Mouse (Mus musculus) right cerebral cortex, postnatal 10 days (tissue): ENCODE data around the gene Dhx29.

Experiments used
- DNase-seq, 2 experiments: peaks; one replicate each; pipeline ENCODE4 v3.0.0; 2021; ENCODE audit warnings: low spot score in 2 of 2

Dhx29 gene

DNA sequence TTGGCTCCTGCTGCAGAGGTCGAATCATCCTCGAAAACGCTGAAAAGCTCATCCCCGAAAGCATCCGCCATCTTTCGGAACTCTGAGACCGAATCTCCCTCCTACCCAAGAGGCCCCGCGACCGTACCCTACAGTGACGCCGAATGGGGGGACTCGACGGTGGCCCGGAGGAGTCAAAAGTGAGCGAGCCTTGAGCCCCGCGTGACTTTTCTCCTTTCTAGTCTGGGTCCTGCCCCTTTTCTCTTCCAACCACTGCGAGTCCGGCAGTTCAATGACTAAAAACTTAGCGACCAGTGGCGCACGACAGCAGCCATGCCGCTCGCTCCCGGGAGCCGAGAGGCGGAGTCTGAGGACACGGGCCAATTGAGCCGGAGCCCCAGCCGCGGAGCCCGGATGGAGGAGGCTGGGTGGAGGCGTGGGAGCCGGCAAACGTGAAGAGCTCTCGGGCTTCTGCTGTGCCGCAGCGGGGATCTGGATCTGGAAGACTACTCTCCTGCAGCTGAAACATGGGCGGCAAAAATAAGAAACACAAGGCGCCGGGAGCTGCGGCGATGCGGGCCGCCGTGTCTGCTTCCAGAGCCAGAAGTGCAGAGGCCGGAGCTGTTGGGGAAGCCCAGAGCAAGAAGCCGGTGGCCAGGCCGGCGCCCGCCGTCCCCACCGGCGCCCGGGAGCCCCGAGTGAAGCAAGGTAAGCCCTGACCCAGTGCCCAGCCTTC lies at the start of gene Dhx29, which contains the start of gene Mtrex:
Gene Dhx29 (plus strand): TSS at position 168 of the 715 bp plus-strand sequence.
Gene Mtrex (minus strand): TSS at position 112 of the 715 bp plus-strand sequence.
- peak; percentile 100 for DNase-seq

DNA sequence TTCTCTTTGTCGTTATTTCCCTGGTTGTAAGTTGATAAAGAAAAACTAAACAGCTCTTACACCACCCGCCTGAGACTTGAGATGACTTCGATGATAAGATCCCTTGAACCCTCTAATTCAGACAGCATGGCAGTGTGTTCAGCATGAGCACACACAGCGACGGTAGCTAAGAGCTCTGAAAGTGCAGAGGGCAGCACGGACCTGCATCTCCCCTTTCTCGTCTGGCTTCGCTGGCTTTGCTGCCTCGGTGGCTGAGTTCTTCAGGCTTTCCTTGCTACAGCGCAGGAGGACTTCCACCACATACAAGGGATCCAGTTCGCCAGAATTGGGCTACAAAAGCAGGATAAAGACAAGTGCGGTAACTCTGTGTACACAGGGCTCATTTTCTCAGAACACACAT lies 40.0 kb upstream of the Dhx29 start:
- DNase-seq = no peak

DNA sequence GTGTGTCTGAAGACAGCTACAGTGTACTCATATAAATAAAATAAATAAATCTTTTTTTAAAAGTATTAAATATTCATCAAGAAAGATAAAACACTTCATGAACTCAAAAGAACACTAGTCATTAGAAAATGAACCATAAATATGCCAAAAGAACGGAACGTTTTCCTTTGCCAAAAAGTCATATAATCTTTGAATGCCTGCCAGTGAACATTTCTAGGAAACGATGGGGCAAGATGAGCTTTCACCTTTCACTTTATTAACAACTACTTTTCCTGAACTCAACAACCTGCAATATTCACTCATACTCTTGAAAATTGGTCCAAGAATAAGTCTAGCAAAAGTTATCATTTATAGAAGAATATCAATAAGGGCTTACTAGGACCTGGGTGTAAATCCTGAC lies 25.1 kb upstream of the Dhx29 start:
- no peak for DNase-seq

DNA sequence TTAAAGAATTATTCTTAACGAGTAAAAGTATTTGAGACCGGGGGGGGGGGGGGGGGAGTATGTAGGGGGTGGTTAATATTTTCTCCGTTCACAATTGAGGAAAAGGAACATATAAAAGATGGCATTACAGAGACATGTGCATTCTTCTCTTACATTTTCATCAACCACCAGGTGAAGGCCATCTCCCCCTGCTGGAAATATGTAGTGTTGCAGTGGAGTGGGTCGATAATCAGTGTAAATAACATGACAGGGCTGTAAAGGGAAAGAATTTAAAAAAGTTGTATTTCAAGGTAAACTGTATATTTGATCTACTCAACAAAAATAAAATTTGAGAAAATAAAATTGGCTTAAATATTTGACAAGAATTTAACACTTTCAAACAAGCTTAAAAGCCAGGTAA lies 17.6 kb upstream of the Dhx29 start:
- peak in 1 of 2 experiments; percentile 29 for DNase-seq

DNA sequence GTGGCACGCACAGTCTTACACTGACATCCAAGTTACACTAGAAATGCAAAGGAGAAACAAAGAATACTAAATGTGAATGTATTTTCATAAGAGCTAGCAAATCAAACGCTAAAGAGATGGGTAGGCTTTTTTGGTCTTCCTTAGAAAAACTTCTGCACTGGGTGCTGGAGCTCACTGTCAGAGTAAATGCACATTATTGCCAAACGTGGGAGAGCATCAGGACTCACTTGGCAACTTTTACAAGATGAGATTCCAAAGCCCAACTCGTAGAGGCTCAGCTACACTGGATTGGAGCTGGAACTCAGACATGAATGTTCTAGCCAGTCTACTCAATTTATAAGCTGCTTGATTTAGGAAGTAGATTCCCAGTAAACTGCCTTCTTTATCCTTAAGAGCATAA lies 16.8 kb upstream of the Dhx29 start:
- no peak for DNase-seq

DNA sequence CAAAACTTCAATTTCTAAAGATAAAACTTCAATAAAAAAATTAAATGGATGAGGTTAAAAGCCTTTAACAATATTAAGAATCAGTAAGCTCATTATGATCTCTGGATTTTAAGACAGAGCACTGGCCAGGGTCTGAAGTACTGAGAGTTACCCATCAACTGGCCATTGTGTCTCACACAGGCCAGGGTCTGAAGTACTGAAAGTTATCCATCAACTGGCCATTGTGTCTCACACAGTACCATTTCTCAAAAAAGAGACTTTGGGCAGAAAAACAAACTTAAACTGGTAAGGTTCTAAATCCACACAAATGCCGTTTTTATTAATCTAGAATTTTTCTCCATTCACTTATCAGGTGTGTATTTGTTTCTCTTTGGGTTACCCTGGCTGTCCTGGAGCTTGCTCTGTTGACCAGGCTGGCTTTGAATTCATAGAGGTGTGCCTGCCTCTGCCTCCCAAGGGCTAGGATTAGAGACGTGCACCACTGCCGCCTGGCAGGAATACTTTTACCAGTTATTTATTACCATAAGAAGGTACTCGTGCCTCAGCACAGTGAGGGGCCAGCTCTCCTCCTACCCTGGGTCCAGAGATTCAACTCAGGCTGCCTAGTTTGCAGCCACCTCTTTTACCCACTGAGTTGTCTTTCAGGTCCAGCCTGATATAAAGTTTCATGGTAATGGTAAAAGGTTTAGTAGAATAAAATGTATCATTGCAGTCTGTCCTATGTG lies 8.0 kb upstream of the Dhx29 start:
- DNase-seq = no peak

DNA sequence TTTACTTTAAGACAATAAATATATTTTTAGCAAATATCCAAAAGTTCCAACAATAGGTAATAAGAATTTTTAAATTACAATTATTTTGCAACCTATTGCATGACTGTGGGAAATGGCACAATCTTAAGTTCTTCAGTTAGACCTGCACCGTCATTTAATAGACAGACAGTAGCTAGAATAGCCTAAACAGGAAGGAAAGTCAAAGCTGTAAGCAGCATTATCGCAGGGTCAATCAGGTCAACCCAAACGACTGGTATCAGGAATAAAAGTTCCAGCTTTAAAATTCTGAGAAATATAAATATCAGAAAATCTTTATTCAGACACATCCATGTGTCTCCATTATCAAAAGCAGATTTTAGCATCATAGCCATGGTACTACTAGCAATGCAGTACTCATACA lies 6.3 kb upstream of the Dhx29 start:
- no peak for DNase-seq

DNA sequence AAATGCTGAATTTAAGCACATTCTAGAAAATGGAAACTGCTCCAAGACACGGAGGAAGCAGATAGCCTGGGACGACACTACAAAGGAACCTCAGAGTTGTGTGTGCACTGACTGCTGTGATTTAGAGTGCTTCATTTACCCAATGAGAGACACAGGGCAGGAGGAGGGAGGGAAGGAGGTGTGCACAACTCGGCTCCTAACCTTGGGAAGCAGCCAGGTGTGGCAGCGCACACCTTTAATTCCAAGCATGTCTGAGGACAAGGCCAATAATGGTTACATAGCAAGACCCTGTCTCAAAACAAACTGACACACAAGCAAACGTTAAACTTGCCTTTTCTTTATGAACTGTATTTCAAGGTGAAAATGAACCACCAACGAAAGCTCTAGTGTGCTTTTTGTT lies 2.0 kb upstream of the Dhx29 start:
- DNase-seq = no peak

DNA sequence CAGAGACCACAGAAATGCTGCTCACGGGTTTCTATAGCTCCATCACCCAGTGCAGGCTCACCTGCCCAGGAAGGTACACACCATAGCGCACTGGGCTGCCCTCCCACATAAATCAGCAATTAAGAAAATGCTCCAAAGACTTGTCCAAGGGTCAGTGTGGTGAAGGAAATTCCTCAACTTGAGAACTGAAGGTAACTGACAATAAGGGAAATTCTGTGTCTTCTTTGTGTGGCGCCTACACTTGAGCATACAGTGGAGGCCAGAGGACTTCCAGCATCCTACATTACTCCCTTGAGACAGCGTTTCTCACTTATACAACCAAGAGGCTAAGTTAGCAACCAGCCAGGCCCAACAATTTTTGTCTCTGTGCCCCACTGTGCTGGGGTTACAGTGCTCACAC lies 1.3 kb upstream of the Dhx29 start:
- DNase-seq = no peak

DNA sequence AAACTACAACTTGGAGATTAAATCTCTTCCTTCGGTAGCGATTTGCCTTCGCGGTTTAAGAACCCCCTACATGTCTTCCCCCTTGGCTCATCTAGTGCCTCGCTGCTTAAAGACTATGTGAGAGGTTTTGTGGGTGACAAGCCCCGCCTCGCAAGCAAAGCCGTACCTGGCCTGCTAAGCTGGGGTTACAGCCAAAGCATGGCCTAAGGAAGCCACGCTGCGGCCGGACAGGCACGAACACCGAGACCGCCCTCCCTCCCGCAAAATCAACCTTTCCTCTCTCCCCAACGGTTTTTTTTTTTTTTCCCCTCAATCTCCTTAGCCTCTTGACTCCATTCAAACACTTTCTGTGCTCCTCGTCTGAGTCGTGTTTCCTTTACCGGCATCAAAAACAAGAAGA lies 458 bp upstream of the Dhx29 start:
- peak in 1 of 2 experiments; percentile 42 for DNase-seq

DNA sequence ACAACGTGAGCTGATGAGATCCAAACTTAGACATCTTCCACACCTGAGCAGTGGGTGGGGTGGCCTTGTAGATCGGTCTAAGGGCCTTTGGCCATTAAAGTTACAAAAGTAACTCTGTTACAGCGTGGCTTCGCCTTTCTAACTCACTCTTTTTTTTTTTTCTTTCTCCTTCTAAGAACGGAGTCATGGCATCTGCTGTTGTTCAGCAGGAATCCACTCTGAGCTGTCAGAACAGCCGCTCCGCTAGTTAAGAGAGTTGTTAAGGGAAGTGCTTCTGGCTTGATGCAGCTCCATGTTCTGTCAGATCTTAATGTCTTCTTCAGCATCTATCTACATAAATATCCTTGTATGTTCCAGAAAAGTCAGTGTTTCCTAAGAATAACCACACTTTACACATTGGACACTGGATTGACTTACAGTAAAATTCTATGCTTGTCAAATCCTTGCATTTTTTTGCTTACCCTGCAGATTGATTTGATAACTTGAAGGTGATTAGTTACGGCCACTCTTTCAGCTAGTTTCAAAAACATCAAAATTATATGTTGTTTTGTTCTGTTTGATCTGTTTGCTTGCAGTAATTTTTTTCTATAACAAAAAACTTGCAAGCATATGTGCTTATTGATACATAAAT lies 899 bp downstream of the Dhx29 start:
- peak in 1 of 2 experiments; percentile 37 for DNase-seq

DNA sequence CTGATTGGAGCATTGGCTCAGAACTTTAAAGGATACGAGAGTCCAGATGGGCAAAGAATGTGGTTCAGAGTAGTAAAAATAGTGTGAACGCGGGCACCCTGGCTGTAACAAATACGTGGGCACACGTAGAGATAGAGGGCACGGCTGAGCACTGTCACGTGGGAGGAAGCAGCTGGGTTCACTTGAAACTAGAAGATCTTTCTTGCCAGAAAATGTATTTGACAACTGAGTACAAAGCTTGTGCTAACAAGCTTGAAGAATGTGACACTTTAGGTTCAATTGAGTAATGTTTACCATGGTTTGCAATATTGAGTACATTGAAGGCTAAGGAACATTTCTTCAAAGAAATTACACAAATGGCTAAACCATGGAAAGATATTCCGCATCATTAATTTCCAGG lies 10.9 kb downstream of the Dhx29 start:
- DNase-seq = no peak

DNA sequence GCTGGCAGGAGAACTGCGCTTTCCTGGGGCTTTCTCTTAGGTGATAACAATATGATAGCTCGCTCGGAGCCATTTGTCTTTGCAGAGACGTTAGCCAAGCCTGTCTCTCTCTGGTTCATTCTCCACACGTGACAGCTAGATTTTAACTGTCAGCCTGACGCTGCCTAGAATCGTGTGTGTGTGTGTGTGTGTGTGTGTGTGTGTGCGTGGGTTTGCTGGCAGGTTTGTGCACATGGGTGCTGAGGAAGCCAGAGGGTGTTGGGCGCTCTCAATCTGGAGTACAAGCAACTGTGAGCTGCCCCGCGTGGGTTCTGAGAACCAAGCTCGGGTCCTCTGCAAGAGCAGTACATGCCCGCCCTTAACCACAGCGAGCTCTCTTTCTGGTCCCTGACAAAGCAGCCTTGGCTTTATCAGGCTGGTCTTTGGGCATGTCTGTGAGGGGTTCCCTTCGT lies 14.7 kb downstream of the Dhx29 start:
- DNase-seq = peak; percentile 43 to 48

DNA sequence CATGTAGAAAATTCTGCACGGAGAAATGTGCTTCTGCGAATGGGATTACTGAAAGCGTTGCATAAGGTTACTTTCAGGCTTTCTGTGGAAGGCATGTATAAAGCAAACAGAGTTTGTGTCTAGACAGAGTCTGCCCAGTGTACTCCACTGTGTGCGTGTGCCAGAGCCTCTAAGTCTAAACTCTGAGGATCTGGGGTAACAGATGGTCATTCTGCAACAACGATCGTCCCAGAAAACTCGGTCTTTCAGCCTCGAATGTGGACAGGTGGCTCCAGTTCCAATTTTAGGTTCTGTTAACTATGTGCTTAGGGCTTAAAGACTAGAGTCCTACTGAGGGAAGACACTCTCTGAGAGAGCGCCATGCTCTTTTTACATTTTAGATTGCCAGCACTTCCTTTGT lies 18.1 kb downstream of the Dhx29 start:
- DNase-seq = peak in 1 of 2 experiments; percentile 66

DNA sequence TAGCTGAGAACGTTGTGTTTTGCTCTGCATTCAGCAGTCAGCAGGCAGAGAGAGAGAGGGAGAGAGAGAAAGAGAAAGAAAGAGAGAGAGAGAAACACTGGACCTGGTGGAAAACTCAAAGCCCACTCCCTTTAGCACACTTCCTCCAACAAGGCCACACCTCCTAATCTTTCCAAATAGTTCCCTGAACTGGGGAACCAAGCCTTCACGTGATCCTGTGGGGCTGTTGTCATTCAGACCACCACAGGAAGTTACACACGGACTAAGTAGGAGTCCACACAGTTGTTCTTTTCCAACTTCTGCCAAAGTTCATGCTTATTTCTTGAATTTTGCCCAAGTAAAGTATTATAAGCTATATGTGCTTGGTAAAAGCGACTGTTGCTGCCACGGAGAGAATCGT lies 18.6 kb downstream of the Dhx29 start:
- no peak for DNase-seq

DNA sequence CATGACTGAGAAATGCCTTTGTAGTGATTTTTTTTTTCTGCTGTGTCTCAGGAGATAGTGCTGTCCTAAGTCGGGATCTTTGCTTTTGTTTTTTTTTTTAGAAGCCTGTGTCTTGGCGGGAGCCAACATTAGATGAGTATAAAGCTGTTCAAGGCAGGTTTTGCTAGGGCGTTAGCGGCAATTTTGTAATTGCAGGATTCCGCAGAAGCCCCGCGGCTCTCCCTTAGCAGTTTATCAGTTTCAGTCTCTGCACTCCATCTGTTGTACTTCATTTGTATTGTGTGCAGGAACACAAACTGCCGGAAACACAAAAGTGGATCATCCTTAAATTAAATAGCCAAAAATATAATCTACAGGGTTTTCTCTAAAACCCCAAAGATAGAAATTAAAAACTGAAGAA lies 26.8 kb downstream of the Dhx29 start:
- DNase-seq = peak; percentile 45 to 51

DNA sequence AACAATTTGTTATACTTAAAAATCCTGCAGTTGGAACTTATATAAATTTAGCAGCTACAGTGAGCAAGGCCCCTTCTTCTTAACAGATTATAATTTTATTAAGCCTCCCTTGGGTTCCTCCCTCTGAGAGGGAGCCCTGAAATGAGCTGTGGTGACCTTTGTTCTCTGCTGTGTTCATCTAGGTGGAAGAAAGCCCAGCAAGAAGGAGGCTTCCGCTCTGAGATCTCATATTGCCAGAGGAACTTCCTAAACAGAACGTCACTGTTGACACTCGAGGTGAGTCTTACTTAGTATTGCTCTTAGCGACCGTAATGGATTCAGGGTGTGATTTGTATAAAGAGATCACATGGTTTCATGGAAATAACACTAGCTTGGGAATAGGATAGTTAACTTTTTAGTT lies 35.8 kb downstream of the Dhx29 start:
- no peak for DNase-seq

DNA sequence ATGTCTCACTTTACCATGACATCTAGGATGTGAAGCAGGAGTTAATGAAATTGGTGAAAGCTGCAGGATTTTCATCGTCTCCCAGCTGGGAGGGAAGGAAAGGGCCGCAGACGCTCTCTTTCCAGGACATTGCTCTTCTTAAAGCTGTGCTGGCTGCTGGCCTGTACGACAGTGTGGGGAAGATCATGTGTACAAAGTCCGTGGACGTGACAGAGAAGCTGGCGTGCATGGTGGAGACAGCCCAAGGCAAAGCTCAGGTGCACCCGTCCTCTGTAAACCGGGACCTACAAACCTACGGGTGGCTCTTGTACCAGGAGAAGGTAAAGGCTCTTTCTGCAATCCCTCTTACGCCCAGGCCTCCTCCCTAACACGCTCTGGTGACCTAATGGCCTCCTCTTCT lies 37.2 kb downstream of the Dhx29 start:
- no peak for DNase-seq

DNA sequence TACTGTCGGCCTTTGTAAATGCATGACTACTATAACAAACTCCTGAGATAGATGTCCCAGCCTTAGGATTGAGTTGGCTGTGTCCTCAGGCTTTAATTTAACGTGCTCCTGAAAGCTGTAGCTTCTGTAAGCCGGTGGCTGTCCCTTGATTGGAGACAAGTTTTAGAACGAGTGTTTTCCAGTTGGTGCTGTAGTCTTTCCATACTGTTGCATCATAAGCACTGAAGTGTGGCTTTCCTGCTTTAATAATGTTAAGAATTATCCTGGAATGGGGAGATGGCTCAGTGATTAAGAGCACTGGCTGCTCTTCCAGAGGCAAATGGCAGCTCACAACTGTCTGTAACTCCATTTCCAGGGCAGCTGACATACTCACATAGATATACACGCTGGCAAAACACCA lies 40.0 kb downstream of the Dhx29 start:
- DNase-seq = no peak

DNA sequence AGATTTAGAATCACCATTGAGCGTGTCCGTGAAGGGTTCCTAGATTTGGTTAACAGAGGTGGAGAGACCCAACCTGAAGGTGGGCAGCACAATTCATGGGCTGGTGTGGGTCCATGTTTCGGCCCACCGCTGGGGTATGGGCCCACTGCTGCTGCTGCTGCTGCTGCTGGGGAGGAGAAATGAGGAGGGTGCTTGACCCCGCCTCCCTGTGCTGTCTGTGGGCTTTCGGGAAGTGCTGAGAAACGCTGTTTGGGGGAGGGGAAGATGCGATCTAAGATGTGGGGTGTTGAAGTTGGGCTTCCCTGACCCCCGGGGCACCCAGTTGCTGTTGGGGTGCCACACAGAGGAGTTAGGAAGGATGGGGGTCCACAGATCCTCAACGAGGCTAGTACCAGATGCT lies 49.5 kb downstream of the Dhx29 start:
- no peak for DNase-seq

DNA sequence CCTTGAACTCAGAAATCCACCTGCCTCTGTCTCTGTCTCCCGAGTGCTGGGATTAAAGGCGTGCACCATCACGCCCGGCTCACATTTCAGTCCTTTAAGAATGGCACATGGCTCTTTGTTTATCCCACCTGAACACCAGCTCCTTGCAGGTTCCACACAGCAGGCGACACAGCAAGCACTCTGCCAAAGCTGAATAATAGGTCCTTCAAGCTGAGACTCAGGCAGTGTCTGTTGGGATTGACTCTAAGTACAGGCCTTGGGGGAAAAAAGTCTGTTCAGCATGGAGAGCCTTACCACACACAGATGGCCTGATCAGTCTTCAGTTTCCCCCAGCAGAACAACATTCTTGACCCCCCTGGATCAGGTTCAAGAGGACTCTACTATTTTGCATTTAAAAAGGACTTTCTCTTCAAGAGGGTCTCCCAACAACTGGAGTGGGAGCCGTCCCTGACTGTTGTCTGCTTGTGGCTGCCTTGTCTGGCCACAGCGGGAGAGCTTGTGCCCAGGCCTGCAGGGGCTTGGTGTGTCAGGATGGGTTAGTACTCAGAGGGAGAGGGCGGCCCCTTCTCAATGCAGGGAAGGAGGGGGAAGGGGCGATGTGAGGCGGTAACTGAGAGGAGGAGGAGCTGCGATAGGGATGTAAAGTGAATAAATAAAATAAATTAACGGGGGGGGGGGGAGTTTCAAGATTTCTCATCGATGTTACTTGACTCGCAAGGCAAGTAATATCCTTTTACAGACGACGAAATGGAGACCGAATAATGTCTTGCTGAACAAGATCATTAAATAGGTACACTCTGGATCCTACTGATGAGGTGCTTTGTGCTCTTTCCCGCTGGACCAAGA lies 58.6 kb downstream of the Dhx29 start:
- peak in 1 of 2 experiments; percentile 29 for DNase-seq

DNA sequence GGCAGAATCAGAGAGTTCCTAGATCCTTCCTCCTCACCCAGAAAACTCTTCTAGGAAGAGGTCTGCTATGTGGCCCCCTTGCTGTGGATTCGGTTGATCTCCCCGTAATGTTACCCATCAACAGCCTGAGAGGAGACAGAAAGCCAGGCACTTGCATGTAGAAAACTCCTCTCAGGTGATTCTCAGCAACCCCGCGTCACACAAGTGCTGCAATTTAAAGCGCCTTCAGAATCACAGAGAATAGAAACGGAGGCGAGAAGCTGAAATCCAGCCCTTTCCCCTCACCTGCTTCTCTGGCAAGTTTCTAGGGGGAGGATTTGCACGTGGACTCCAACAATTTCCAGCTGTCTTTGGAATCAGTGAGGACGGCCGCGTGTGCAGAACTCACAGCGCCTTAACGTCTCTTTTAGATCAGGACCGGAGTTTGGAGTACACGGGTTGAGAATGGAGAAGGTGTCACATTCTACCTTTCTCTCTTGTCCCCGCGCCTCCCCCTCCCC lies 59.2 kb downstream of the Dhx29 start:
- DNase-seq = peak in 1 of 2 experiments; percentile 28
